Mouse (Mus musculus): ENCODE data around the gene Elavl4. TPM values are rescaled to one million over a fixed set of nuclear protein-coding genes. Genes with fewer than 3 reads are reported as not detected.

The Elavl4 gene
- polyA plus RNA-seq, 1 experiment from 2014 or later = 308 TPM

DNA sequence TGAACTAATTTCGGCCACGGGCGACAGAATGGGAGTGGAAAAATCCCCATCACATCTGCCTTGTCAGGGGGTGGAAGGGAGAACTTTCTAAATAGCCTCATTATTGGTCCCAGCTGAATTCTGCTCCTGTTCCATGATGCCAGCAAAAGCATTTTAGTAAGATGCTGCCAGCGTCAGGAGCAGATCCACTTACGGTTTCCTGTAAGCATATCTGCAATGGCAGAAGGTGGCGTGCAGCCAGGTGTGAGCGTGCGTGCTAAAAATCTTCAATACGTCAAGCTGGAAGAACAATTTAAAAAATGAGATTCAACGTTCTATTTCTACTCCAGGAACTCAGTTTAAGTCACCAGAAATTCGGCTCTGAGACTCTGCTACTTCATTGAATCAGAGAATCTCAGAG, 45.1 kb downstream of the Elavl4 start:
- H3K36me3 ChIP-seq (ENCODE audit: control insufficient read depth, insufficient read depth, low read length) = no peaks in the 10 kb centered on the region
- H3K27ac ChIP-seq (ENCODE audit: low read depth, low read length) = no peak overlapping the region
- H3K27me3 ChIP-seq (replicated peaks; ENCODE audit: control insufficient read depth, insufficient read depth, low read length) = no peaks in the 10 kb centered on the region
- H3K4me3 ChIP-seq (ENCODE audit: low read depth, low read length) = no peak overlapping the region
- WGBS = 75% methylated on average over 11 of the region's 11 CpGs
- H3K4me1 ChIP-seq (ENCODE audit: control insufficient read depth, insufficient read depth, low read length) = no peaks in the 10 kb centered on the region
- DNase-seq (ENCODE audit: low spot score) (peak; percentile 28), ATAC-seq (no peak)
- H3K9ac ChIP-seq (ENCODE audit: low read length) = no peak overlapping the region
- no peaks in the 10 kb centered on the region for H3K9me3 ChIP-seq (replicated peaks; ENCODE audit: control insufficient read depth, low read length)
- H3K4me2 ChIP-seq (ENCODE audit: low read length) = no peak overlapping the region

DNA sequence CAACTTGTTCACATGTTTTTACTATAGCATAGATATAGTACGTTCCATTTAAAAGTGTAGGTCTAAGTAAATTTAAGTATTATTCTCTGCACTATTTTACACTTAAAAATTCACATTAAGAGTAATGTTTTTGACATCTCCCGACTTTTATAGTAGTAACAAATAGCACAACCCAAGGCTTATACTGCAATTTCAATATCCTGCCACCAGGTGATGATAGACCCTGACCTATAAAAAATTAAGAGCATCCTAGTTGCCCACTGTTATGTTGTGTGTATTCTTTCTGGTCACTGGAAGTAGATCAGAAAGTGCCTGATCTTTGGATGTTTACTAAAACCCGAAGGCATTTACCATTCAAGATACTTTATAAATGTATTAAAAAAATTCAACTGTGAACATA, 55.9 kb downstream of the Elavl4 start:
- H3K4me1 ChIP-seq (ENCODE audit: control insufficient read depth, insufficient read depth, low read length) = peaks cover 5% of the 10 kb centered on the region; the same call in 1 of the 2 replicates
- no peak overlapping the region for H3K9ac ChIP-seq (ENCODE audit: low read length)
- ATAC-seq (no peak), DNase-seq (ENCODE audit: low spot score) (no peak)
- H3K27ac ChIP-seq (ENCODE audit: low read depth, low read length) = no peak overlapping the region
- no peaks in the 10 kb centered on the region for H3K27me3 ChIP-seq (replicated peaks; ENCODE audit: control insufficient read depth, insufficient read depth, low read length)
- H3K9me3 ChIP-seq (replicated peaks; ENCODE audit: control insufficient read depth, low read length) = no peaks in the 10 kb centered on the region
- H3K4me3 ChIP-seq (ENCODE audit: low read depth, low read length) = no peak overlapping the region
- 93% methylated on average over 3 of the region's 3 CpGs for WGBS
- no peak overlapping the region for H3K4me2 ChIP-seq (ENCODE audit: low read length)
- no peaks in the 10 kb centered on the region for H3K36me3 ChIP-seq (ENCODE audit: control insufficient read depth, insufficient read depth, low read length)

DNA sequence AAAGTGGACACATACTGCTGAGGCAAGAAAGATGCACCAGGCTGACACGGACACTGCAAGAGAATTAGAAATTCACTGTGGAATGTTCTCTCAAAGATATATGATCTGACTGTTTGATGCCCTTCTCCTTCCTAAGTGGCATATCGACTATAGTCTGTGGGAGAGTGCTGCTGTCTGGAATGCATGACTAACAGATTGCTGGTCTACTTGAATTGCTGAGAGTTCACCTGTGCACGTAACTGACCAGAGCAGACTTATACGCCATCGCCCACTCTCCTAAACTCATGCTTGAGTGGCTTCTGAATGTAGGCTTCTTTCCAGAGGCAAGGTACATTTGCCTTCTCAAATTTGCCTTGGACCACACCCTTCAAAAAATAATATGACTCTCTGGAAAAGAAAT, 58.5 kb downstream of the Elavl4 start:
- H3K9me3 ChIP-seq (replicated peaks; ENCODE audit: control insufficient read depth, low read length) = no peaks in the 10 kb centered on the region
- no peak for DNase-seq (ENCODE audit: low spot score)
- no peak overlapping the region for H3K9ac ChIP-seq (ENCODE audit: low read length)
- no peak for ATAC-seq
- WGBS = 84% methylated on average over 5 of the region's 5 CpGs
- no peak overlapping the region for H3K4me2 ChIP-seq (ENCODE audit: low read length)
- no peak overlapping the region for H3K27ac ChIP-seq (ENCODE audit: low read depth, low read length)
- no peaks in the 10 kb centered on the region for H3K36me3 ChIP-seq (ENCODE audit: control insufficient read depth, insufficient read depth, low read length)
- peaks cover 14% of the 10 kb centered on the region; the same call in 1 of the 2 replicates for H3K4me1 ChIP-seq (ENCODE audit: control insufficient read depth, insufficient read depth, low read length)
- no peaks in the 10 kb centered on the region for H3K27me3 ChIP-seq (replicated peaks; ENCODE audit: control insufficient read depth, insufficient read depth, low read length)
- H3K4me3 ChIP-seq (ENCODE audit: low read depth, low read length) = no peak overlapping the region

DNA sequence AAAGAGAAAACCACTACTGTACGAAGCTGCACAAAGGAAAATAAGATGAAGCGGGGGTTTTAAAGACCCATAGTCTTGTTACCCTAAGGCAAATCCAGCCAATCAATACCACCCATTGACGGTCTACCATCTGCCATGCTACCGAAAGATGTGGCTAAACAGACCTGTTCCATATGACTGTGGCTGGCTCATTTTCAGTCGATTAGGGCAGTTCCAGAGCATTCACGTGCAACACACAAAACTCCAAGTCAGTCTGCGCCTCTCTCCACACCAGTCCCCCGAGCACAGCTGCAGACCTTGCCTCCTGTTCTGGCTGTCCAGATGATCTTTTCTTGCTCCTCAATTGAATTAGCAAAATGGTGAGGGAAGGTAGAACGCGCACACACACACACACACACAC, 59.2 kb downstream of the Elavl4 start:
- peak overlapping the region; percentile 18; the same call in 1 of the 2 replicates for H3K27ac ChIP-seq (ENCODE audit: low read depth, low read length)
- no peak overlapping the region for H3K4me3 ChIP-seq (ENCODE audit: low read depth, low read length)
- DNase-seq (ENCODE audit: low spot score) = peak; percentile 83
- H3K4me1 ChIP-seq (ENCODE audit: control insufficient read depth, insufficient read depth, low read length) = peaks cover 14% of the 10 kb centered on the region; the same call in 1 of the 2 replicates
- H3K36me3 ChIP-seq (ENCODE audit: control insufficient read depth, insufficient read depth, low read length) = no peaks in the 10 kb centered on the region
- no peak overlapping the region for H3K4me2 ChIP-seq (ENCODE audit: low read length)
- H3K9me3 ChIP-seq (replicated peaks; ENCODE audit: control insufficient read depth, low read length) = no peaks in the 10 kb centered on the region
- no peak overlapping the region for H3K9ac ChIP-seq (ENCODE audit: low read length)
- peak; percentile 67 for ATAC-seq
- H3K27me3 ChIP-seq (replicated peaks; ENCODE audit: control insufficient read depth, insufficient read depth, low read length) = no peaks in the 10 kb centered on the region
- WGBS = 43% methylated on average over 10 of the region's 10 CpGs

DNA sequence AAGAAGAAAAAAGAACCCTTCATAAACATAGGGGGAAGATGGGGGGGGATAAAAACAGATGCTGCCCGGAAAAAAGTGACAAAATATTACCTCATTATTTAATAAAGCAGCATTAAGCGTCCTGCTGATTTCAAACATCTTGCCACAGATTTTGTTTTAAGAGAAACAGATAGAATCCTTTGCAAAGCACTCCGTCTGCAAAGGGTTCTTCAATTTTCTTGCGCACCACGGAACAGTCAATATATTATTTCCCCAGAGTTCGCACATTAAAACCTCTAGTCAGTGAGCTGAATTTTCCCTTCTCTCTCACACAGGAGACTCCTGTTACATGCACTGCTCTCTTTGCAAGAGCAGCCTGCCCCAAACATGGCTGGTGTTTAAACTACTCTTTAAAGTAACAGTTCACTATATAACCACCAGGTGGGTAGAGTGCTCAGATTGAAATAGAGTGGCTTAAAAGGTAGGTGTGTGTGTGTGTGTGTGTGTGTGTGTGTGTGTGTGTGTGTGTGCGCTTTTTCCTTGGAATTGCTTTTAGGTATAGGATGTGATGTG, 61.1 kb downstream of the Elavl4 start:
- Histone ChIP-seq H3K4me2 (ENCODE audit: low read length) (peak overlapping the region; percentile 54), H3K36me3 (ENCODE audit: control insufficient read depth, insufficient read depth, low read length) (no peaks in the 10 kb centered on the region), H3K4me3 (ENCODE audit: low read depth, low read length) (peak overlapping the region; percentile 30), H3K9me3 (replicated peaks; ENCODE audit: control insufficient read depth, low read length) (no peaks in the 10 kb centered on the region), H3K4me1 (ENCODE audit: control insufficient read depth, insufficient read depth, low read length) (peaks cover 14% of the 10 kb centered on the region; the same call in 1 of the 2 replicates), H3K27ac (ENCODE audit: low read depth, low read length) (peak overlapping the region; percentile 70), H3K27me3 (replicated peaks; ENCODE audit: control insufficient read depth, insufficient read depth, low read length) (no peaks in the 10 kb centered on the region), H3K9ac (ENCODE audit: low read length) (peak overlapping the region; percentile 58)
- ATAC-seq (no peak), DNase-seq (ENCODE audit: low spot score) (peak; percentile 82)
- WGBS = 45% methylated on average over 7 of the region's 7 CpGs

DNA sequence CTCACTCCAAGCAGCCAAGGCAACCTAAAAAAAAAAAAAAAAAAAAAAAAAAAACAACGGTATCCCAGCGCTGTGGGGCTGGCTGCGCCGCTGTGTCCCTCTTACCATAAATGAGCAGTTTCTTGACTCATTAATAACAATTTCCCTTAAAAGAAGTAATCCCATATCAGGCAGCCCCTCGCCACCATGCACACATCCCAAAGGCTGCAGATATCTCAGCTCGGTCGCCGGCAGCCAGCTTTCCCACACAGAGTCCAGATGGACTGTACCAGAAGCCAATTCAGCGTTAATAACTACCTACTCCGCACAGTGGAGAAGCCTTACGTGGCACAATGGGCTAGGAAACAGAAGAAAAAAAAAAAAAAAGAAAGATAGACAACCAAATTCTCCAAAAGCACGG, 61.7 kb downstream of the Elavl4 start:
- 4% methylated on average over 12 of the region's 12 CpGs for WGBS

DNA sequence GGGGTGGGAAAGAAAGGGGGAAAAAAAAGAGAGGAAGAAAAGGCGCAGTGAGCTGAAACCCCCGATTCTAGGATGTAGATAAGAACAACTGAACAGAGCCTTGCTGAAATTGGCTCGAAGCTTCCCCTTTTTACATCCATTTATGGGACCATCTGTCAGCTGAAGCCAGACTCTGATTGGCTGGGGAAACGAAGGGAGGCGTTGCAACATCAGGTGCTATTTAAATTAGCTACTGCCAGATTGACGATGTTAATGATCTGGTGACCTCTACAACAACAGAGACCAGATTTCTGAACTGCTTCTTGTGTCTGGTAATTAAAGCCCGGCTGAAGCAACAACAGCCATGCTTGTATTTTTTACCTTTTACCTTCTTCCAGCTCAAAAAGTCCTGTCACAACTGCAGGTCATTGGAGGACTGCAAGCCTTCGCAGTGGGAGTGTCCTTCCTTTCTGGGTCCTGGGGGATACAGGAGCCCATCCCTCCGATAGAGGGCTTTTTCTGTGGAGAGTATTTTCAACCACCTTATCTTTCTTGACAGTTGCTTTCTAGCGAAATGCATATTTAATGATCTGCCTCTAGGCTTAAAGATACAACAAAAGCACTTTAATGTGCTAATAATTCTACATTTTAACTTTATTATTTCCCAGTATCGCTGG, 64.2 kb downstream of the Elavl4 start:
- H3K4me3 ChIP-seq (ENCODE audit: low read depth, low read length) = peak overlapping the region; percentile 55
- H3K36me3 ChIP-seq (ENCODE audit: control insufficient read depth, insufficient read depth, low read length) = no peaks in the 10 kb centered on the region
- ATAC-seq (peak; percentile 76), DNase-seq (ENCODE audit: low spot score) (peak; percentile 96)
- H3K4me2 ChIP-seq (ENCODE audit: low read length) = peak overlapping the region; percentile 74
- H3K4me1 ChIP-seq (ENCODE audit: control insufficient read depth, insufficient read depth, low read length) = peaks cover 21% of the 10 kb centered on the region; the same call in 1 of the 2 replicates
- H3K27me3 ChIP-seq (replicated peaks; ENCODE audit: control insufficient read depth, insufficient read depth, low read length) = no peaks in the 10 kb centered on the region
- H3K9me3 ChIP-seq (replicated peaks; ENCODE audit: control insufficient read depth, low read length) = no peaks in the 10 kb centered on the region
- 4% methylated on average over 11 of the region's 11 CpGs for WGBS
- H3K27ac ChIP-seq (ENCODE audit: low read depth, low read length) = peak overlapping the region; percentile 95
- H3K9ac ChIP-seq (ENCODE audit: low read length) = peak overlapping the region; percentile 91

More for the DNA sequence above, 61.7 kb downstream of the Elavl4 start:
- H3K9me3 ChIP-seq (replicated peaks; ENCODE audit: control insufficient read depth, low read length) = no peaks in the 10 kb centered on the region
- peaks cover 14% of the 10 kb centered on the region; the same call in 1 of the 2 replicates for H3K4me1 ChIP-seq (ENCODE audit: control insufficient read depth, insufficient read depth, low read length)
- peak; percentile 59 for ATAC-seq
- no peaks in the 10 kb centered on the region for H3K36me3 ChIP-seq (ENCODE audit: control insufficient read depth, insufficient read depth, low read length)
- peak overlapping the region; percentile 30 for H3K4me3 ChIP-seq (ENCODE audit: low read depth, low read length)
- peak overlapping the region; percentile 54 for H3K4me2 ChIP-seq (ENCODE audit: low read length)
- no peaks in the 10 kb centered on the region for H3K27me3 ChIP-seq (replicated peaks; ENCODE audit: control insufficient read depth, insufficient read depth, low read length)
- peak; percentile 86 for DNase-seq (ENCODE audit: low spot score)
- peak overlapping the region; percentile 70 for H3K27ac ChIP-seq (ENCODE audit: low read depth, low read length)
- peak overlapping the region; percentile 58 for H3K9ac ChIP-seq (ENCODE audit: low read length)

DNA sequence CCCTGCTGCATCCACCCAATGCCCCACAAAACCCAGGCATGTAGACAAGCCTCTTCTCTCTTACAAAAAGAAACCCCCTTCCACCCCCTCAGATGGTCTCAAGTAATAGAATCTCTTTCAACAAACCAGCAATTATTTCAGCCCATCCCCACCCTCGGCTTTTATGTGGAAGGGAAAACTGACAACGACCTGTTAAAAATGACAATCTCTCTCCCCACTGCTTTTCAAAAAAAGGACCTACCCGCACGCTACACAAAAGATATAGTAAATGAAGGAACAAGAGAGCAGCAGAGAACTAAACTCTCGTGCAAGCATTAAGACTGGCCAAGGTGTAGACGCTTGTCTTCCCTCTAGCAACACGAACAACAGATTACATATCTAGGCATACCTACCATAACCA, 64.9 kb downstream of the Elavl4 start:
- DNase-seq (ENCODE audit: low spot score) (peak; percentile 50), ATAC-seq (peak; percentile 8; the same call in 1 of the 2 replicates)

DNA sequence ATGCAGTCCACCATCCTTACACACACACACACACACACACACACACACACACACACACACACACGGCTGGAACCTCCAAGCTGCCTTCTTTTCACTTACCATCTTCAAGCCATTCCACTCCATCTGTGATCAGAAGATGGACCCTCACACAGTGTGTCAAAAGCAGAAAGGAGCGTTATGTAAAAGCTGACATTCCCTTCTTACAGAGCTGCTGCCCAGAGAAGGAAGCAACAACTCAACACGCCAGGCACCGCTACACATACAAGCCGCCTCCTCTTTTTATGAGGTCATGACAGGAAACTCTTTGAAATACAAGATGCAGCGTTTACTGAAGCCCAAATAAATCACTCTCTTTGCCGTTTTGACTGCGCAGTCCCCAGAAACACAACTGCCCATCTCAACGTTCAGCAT, 65.3 kb downstream of the Elavl4 start:
- WGBS = 10% methylated on average over 9 of the region's 9 CpGs
- Histone ChIP-seq H3K9me3 (replicated peaks; ENCODE audit: control insufficient read depth, low read length) (no peaks in the 10 kb centered on the region), H3K9ac (ENCODE audit: low read length) (peak overlapping the region; percentile 91), H3K4me3 (ENCODE audit: low read depth, low read length) (peak overlapping the region; percentile 55), H3K4me1 (ENCODE audit: control insufficient read depth, insufficient read depth, low read length) (peaks cover 21% of the 10 kb centered on the region; the same call in 1 of the 2 replicates), H3K4me2 (ENCODE audit: low read length) (peak overlapping the region; percentile 74), H3K27ac (ENCODE audit: low read depth, low read length) (peak overlapping the region; percentile 95), H3K36me3 (ENCODE audit: control insufficient read depth, insufficient read depth, low read length) (no peaks in the 10 kb centered on the region), H3K27me3 (replicated peaks; ENCODE audit: control insufficient read depth, insufficient read depth, low read length) (no peaks in the 10 kb centered on the region)
- ATAC-seq = peak; percentile 37
- DNase-seq (ENCODE audit: low spot score) = peak; percentile 74

More for the DNA sequence above, 64.9 kb downstream of the Elavl4 start:
- no peaks in the 10 kb centered on the region for H3K9me3 ChIP-seq (replicated peaks; ENCODE audit: control insufficient read depth, low read length)
- peak overlapping the region; percentile 55 for H3K4me3 ChIP-seq (ENCODE audit: low read depth, low read length)
- H3K27ac ChIP-seq (ENCODE audit: low read depth, low read length) = peak overlapping the region; percentile 95
- no peaks in the 10 kb centered on the region for H3K36me3 ChIP-seq (ENCODE audit: control insufficient read depth, insufficient read depth, low read length)
- no peaks in the 10 kb centered on the region for H3K27me3 ChIP-seq (replicated peaks; ENCODE audit: control insufficient read depth, insufficient read depth, low read length)
- 17% methylated on average over 7 of the region's 7 CpGs for WGBS
- peak overlapping the region; percentile 74 for H3K4me2 ChIP-seq (ENCODE audit: low read length)
- H3K4me1 ChIP-seq (ENCODE audit: control insufficient read depth, insufficient read depth, low read length) = peaks cover 21% of the 10 kb centered on the region; the same call in 1 of the 2 replicates
- peak overlapping the region; percentile 91 for H3K9ac ChIP-seq (ENCODE audit: low read length)

Measured in forebrain, embryonic 14.5 days (tissue).